Mouse (Mus musculus) cerebellum, postnatal 4 days (tissue): ENCODE measurements around the gene Kcnb1.

Experiments
- DNase-seq, 2 experiments: peaks; one replicate each; pipeline ENCODE4 v3.0.0; 2022; ENCODE audit warnings: low spot score in 2 of 2, mixed read lengths in 1 of 2

Kcnb1 gene

DNA sequence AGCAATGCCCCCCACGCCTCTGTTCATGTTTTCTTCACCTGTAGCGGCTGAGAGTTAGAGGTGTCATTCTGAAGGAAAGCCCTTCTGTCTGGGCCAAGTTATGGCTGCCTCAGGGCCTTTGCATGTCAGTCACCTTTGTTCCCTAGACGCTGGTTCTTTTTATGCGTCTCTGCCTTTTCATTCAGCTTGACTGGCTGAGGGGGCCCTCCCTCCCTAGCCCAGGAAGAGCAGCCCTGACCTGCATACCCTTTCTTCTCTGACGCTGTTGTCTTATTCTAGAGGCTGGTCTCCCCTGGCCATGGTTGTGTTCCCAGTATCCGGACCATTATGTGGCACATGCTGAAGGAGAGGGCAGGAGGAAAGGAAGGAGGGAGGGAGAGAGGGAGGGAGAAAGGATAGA, 108.8 kb downstream of the Kcnb1 start:
- no peak for DNase-seq

DNA sequence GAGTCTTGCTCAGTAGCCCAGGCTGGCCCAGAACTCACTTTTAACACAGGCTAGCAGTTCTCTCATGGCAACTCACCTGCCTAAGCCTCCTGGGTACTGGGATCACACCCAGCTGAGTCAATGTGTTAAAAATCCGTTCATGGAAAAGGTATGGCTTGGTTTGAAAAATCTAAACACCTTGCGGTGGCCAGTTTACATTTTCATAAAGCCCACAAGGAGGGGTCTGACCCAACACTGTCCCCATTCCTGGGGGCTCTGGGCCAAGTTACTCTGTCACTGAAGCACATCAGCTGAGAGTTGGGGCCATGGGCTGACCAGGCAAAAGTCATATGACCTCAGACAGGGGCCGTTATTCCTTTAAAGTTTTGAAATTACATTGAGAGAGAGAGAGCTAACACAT, 109.6 kb downstream of the Kcnb1 start:
- no peak for DNase-seq

DNA sequence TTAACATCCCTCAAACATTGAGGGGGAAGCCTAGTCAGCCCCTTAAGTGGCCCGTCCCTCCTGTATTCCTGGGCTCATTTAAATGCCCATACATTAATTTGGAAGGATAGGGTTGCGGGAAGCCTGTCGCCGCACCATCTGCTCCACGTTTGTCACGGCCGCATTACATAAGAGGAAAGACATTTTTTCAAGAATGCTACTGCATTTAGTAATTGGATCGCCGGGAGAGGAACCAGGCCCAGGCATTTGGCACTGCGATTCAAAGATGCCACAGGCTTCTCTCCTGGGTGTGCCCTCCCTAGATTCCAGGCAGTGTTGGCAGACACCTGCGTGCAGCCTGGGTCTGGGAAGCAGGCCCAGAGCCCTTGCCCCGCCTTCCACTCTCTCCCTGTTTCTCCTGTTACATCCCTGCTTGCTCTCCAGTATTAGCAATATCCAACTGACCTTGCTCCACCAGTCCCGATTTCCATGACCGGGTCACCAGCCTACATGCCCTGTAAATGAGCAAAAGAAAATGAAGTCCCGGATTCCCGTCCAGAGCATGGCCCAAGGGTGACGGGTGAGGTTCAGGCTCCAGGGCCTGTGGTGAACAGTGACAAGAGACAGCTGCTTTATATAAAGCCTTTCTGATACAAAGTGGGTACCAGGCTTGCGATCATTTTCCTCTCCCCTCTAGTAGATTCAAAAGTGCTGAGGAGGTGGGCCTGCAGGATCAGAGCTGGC, 110.3 kb downstream of the Kcnb1 start:
- DNase-seq = peak in 1 of 2 experiments; percentile 28

DNA sequence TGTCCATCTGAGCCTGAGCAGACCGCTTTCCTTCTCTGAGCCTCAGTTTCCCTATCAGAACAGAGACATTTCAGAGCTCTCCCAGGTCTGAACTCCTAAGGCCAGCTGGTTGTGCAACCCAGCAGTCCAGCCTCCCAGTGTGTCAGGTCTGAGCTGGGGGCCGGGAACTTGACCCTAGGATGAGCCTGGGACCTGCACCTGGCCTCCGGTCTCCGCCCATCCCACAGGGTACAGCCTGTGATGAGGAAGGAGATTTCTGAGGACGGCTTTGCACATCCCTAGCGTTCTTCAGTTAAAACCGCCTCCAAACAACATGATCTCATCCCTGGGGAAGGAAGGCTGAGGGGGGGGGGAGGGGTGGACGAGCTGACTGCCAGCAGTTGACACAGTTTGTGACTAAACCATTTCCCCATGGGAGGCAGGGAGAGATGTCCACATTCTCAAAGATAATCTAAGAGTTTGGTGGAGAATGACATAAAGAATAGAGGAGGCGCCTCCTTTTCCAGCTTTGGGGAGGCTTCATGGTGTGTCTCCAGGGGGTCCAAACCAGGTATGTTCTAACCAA, 110.9 kb downstream of the Kcnb1 start:
- no peak for DNase-seq

DNA sequence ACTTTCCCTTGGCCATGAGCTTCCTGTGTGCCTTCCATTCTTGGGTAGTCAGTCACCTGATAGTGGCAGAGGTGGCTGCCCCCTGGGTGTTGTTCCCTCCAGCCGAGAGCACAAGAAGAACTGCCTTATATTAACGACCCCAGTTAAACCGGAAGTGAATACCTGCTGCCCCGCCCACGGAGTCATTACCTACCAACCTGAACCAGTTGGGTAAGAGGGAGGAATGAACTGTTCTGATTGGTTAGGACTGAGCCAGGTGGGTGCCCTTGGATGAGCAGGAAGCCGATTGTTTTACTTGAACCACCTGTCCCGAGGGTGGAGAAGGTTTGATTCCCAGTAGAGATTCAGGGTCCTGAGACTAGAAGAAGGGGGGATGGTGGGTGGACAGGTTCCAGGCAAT, 111.5 kb downstream of the Kcnb1 start:
- DNase-seq = no peak

DNA sequence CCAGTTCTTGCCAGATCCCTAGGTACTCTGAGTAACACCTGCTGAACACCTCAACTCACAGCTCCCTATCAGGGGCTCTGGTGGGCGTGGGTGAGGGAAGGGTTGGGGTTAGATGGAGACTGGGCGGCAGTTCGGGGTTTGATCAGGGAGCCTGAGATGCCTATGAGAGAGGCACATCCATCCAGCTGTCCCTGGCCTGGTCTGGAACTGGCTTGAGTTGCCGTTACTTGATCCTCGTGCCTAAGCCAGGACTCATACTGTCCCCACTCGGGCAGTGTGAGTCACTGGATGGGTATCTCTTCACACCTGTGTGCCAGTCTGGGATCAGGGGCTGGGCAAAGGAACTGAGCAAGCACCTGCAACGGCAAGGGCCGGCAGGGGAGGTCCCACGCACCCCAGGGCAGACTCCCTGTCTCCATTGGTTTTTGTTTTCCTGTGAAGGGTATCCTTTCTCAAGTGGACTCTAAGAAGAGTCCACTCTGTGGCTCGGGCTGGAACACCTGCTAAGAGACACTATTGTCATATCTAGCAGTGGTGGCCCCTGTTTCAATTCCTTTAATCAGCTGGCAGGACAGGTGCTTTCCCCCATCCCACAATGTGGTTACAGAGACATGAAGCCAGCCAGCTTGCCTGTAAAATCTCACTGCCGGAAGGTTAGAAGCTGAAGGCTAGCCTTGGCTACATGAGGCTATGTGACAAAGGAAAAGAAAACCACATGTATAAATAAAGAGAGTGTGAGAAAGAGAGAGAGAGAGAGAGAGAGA, 112.6 kb downstream of the Kcnb1 start:
- DNase-seq = no peak

DNA sequence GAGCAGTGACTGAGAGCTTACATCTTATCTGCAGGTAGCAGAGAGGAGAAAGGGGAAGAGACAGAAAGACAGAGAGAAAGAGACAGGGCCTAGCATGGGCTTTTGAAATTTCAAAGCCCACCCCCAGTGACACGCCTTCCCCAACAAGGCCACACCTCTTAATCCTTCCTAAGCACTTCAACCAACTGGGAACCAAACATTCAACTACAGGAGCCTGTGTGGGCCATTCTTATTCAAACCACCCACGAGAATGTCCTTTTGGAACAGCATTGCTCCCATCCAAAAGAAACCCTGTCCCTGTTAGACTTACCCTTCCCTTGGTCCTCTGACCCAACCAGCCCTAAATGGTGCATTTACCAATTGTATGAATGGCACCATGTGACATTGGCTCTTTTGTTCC, 113.2 kb downstream of the Kcnb1 start:
- no peak for DNase-seq

DNA sequence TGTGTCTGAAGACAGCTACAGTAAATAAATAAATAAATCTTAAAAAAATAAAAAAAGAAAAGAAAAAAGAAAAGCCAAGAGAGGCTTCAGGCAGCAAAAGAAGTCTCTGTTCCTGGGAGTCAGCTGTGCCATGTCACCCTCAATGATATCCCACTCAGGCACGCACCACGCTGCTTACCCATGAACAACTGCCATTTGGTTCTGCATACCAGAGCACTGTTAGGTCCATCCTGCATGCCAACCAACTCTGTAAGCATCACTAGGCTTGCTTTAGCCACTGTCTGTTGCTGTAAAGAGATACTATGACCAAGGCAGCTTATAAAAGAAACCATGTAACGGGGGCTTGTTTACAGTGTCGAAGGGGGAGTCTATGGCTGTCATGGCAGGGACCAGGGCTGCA, 113.6 kb downstream of the Kcnb1 start:
- DNase-seq = no peak

DNA sequence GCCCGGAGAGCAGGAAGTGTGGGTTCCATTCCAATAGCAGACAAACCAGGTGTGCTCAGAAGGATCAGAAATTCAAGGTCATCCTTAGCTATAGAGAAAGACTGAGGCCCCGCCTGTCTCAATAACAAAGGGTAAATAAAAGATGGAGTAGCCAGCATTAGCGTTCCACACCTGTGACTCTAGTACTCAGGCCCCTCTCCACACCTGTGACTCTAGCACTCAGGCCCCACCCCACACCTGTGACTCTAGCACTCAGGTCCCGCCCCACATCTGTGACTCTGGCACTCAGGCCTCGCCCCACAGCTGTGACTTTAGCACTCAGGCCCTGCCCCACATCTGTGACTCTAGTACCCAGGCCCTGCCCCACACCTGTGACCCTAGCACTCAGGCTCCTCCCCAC, 115.4 kb downstream of the Kcnb1 start:
- no peak for DNase-seq

DNA sequence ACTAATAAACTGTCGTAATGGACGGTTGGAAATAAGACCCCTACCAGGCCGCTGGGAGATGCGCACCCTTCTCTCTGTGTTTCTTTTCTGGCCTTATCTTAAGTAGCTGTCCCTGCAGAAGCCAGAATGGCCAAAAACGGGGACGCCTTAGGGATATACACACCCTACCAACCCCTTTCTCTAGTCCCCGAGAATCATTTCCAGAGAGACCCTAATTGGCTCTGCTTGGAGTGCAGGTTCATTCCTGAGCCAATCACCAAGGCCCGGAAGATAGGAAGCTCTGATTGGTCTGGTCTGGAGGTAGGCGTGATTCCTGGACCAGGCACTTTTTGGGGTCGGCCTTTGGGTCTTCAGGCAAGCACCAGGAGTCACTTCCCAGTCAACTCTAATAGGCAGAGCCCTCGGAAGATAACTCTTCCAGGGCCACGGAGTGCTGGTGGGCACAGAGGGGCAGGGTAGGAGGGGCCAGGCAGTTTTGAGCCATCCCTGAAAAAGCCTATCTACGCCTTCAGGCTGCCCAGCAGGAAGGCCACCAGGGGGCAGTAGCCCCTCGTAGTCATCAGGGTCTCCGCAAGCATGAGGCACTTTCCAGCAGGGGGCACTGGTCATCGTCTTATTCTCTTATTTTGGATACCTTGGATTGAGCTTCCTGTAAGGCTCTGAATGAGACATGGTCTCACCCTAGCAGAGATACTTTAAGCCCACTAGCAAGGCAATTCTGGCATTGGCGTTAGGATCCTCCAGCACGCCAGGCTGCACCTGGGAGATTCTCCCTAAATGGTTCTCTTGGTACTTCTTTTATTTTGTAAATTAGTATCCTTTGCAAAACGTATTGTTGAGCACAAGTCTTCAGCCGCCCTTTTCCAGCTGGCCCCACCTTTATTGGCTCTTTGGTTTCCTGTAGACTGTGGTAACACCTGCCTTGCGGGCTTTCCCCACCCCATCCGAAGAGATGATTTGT, 118.0 kb downstream of the Kcnb1 start:
- peak; percentile 97 to 98 for DNase-seq

DNA sequence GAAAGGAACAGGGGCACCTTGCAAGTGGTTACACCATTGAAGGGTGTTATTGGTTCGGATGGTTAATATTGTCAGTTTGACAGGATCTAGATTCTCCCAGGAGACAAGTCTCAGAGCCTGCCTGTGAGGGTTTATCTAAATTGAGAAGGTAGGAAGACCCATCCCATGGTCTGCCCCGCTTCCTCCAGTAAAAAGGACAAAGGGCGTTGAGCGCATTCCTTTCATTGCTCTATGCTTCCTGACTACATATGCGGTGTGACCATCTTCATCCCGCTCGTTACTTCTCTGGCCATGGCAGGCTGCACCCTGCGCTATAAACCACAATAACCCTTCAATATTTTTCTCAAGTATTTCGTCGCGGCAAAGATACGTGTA, 118.7 kb downstream of the Kcnb1 start:
- DNase-seq = no peak

DNA sequence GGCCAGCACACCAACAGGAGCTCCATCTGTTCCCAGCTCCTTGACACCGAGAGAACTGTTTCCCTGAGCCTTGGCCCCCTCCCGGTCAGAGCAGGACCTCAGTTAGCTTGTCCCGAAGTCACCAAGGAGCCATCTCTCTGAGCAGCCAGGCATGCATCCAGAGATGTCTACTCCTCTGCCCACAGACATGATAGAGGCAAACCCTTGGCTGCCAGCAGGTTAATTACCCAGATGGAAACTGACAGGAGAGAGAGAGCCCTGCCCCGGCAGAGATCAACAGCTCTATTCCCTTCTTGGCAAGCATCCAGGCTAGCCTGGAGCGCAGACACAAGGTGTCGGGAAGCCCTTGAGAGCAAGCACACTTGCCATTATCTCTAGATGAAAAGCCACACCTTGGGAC, 119.6 kb downstream of the Kcnb1 start:
- no peak for DNase-seq

DNA sequence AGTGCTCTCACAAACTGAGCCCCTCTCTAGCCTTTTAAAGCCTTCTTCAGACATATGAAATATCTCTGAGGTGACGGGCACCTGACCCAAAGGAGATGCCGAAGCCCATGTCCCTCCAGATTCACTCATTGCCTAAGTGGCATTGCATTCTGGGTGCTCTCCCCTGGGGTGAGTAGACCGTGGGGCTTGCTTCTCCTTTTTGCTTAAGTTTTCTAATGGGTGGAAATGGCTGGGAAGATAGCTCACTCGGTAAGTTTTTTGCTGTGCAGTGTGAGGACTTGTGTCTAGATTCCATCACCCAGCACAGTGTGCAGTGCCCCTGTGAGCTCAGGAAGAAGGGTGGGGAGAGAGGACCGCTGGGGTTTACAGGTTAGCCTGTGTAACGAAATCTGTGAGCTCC, 122.4 kb downstream of the Kcnb1 start:
- DNase-seq = no peak

DNA sequence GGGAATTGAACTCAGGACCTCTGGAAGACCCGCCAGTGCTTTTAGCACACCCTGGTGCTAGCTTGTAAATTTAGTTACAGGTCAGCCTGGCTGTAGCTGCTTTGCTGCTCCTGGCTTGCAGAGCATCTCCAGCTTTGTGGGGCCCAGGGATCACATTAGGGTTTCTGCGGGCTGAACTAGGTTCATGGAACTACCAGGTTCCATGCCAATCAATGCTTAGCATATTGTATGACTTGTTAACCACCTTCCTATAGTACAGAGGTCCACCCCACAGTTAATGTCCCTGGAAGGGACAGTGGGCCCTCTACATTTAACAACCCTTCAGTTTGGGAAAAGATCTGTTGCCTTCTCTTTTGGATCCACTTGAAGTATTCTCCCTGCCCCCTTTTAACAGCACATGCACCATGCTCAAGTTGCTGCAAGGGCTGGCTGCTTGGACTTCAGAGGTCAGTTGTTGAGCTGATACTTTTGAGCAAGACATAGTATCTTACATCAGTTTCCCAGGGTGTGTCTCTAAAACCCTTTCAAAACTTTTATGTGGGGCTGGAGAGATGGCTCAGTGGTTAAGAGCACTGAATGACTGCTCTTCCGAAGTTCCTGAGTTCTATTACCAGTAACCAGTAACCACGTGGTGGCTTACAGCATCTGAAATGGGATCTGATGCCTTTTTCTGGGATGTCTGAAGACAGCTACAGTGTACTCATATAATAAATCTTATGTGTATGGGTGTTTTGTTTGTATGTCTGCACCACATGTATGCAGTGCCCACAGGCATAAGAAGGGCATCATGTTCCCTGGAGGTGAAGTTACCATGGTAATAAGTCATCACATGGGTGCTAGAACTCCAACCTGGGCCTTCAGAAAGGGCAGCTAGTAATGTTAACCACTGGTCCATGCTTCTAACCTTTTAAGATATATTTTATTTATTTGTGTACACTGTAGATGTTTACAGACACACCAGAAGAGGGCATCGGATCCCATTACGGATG, 123.1 kb downstream of the Kcnb1 start:
- no peak for DNase-seq

DNA sequence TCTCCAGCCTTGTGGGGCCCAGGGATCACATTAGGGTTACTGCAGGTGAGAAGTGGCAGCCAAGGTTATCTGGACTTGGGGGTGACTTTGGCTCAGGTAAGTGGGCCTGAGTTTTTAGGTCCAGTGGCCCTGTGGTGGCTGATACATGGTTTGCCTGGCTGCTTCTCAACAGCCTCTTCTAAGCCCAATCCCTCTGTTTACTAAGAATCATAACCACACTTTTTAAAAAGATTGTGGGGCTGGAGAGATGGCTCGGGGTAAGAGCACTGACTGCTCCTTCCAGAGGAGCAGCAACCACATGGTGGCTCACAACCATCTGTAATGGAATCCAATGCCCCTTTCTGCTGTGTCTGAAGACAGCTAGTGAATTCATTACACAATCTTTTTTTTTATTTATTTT, 123.9 kb downstream of the Kcnb1 start:
- no peak for DNase-seq

DNA sequence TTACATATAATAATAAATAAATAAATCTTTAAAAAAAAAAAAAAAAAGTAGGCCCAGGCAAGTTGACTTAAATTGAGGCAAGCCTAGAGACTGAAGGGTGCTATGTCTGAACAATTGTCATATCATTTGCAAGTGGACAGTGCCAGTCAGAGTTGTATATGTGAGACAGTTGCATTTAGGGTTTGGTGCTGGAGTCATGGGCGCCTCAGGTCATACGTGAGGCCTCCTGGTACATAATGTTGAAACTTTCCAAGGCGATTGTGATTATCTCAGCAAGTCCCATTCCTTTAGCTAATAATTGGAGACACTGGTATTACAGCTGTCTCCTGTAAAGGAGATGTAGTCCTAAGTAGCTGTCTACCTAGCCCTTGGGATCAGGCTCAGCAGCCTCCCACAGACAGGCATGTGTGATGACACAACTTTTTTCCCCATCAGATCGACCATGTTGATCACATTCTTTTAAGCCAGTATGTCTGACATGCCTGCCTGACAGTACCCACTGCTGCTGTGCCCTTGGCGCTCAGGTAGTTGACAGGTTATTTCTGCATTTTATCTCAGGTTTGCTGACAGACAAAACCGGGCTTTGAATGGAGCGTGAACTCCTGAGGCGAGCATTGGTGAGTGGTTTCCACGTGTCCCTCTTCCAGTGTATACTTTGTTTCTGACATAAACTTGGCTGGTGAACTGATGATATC, 125.2 kb downstream of the Kcnb1 start:
- no peak for DNase-seq

DNA sequence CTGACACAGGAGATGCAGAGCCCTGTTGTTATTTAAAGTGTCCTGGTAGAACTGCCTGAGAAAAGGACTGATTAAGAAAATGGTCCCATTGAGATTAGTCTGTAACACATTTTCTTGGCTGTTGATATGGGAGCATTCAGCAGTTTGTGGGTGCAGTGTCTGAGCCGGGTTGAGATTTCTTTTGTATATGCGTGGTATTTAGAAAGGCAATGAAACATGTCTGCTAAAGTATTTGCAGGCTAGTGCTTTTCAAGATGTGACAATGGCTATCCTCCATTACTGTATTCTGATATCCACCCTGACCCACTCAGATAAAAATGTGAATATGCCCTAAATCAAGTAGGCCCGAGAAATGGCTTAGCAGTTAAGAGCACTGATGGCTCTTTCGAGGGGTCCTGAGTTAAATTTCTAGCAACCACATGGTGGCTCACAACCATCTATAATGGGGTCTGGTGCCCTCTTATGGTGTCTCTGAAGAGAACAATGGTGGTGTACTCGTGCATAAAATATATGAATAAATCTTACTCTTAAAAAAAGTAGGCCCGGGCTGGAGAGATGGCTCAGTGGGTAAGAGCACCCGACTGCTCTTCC, 126.0 kb downstream of the Kcnb1 start:
- no peak for DNase-seq

DNA sequence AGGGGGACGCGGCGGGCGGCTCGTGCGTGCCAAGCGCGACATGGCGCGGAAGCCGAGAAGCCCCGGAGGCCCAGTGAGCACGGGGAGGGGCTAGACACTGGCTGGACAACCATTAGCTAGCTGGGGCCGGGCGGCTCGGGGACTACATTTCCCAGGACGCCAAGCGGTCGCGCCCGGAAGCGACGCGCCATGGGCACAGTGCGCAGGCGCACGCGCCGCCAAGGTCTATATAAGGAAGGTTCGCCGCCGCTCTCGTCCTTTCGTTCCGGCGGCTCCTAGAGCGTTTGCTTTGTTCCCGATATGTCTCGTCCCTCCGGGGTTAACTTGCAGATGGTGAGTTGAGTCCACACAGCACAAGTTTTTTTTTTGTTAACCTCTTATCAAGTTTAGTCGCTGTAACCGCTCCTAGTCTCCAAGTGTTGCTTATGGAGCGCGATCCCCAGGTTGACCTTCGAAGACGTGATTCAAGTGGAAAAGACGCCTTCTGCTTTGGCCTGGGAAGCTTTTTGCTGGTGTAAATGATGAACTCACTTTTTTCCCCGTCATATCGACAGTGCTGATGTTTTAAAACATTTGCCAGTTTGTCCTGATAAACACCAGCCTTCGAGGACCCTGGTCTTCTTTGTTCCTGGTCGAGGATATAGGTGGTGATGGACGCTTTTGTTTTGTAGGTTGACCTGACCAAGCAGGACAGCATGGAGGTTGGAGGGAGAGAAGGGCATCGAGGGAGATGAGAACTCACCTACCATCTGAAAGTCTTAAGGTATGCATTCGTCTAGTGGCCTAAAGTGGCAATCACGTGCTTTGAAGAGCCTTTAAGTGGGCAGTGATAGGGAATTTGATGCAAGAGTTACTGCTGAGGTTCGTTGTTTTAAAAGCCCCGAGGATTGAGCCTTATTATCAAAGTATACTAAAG, 126.7 kb downstream of the Kcnb1 start, which contains the start of gene Znfx1:
Znfx1 (minus strand) TSS at position 51 of the 916 bp plus-strand sequence.
- peak; percentile 98 to 99 for DNase-seq

DNA sequence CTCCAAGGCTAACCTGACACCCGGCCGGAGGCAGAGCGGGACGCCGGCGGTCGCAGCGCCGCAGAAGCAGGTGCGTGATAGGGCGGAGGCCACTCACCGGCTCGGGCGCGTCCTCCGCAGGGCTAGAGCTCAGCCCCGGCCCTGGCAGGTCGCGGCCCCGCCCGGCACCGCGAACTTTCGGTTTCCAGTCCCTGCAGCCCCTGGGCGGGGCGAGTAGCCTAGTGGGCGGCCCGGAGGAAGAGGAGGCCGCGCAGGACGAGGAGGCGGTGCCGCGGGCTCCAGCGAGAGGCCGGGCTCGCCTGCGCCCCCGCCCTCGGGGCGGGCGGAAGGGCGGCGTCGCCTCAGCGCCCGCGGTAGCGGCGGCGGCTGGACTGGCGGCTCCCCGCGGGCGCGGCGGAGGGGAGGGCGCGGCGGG, 127.5 kb downstream of the Kcnb1 start:
- DNase-seq = peak; percentile 64 to 77
